Mouse (Mus musculus): ENCODE measurements at regions not wholly inside any gene's neighbourhood (a gene's known extent, or its start where the extent isn't known, plus 50 kb on each side); places are given as distances from the start of the nearest gene placed in this dataset.
"Not testable (repeated sequence)": the region's sequence is repeated elsewhere in the genome, so short reads cannot be mapped to it uniquely, and the experiment has no call there.

GRCm38 (mm10) chr9:11441241-11441997 is 536.8 kb upstream of the Cntn5 start:
- DNase-seq: not testable (repeated sequence)

DNA sequence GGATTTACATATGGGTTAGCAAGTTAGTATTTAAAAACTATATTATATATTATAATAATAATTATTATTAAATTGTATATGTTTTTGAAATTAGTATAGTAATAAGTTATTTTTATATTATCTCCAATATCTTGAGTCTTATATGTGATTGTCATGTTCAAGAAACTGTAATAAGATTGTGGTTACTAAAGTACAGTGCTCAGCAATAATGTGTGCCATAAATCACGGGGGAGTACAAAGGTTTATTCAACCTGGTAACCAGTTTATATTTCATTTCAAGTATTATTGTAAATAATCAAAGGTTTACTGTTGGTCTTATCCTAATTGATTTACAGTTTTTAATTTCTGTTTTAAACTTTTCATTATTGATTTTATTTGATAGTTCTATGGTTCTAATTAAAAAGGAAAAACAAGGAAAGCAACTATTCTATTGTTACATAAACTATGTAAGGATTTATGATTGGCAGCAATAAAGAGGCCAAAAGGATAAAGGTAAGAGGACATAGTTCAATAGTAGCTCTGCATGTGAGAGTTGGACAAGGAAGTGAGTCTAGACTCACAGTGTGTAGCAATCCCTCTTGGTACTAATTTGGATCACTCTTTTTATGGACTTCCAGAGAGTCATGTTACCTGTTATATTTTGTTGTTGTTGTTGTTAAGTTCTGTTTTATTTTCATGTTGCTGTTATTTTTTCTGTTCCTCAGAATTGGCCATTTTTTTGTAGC is 532.0 kb upstream of the Cntn5 start:
- DNase-seq: no peak

DNA sequence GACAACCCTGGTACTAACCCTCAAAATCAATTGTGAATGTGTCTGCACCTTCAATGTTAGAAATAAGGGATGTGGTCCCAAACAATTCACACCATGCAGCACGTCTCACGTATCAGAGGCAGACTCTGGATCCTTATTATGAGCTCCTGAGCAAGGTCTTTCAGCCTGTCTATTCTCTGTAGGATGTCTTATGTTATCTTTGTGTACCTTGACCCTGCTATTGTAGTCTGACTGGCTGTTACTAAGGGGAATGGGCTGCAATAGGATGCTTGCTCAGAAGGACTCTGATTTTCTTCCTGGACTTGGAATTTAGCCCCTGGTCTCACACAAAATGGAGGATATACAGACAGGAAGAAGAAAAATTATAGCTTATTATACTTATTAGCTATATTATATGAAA is 531.4 kb upstream of the Cntn5 start:
- no peak for DNase-seq

DNA sequence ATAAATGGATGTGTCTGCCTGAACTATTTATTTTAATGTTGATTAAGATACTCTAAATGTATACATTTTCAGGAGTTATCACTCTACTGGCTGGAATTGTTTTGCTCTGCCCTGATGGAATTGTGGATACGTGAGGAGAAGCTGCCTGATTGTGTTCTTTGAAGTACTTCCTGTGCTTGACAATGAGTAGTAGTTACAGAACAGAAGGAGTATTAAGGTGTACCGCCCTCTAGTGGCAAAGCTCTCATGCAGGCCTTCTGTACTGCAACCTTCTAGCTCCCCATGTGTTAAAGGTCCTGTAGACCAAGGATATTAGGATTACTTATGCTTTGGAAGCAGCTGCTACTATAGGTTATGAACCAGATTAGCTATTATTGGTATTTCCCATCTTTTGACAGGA is 530.4 kb upstream of the Cntn5 start:
- peak; percentile 26 to 44 for DNase-seq

- DNase-seq: peak; percentile 5 to 29
Measured at GRCm38 (mm10) chr9:11426473-11426872, 521.9 kb upstream of the Cntn5 start.

- no peak for DNase-seq
Measured at GRCm38 (mm10) chr9:11396829-11397228, 492.3 kb upstream of the Cntn5 start.

DNA sequence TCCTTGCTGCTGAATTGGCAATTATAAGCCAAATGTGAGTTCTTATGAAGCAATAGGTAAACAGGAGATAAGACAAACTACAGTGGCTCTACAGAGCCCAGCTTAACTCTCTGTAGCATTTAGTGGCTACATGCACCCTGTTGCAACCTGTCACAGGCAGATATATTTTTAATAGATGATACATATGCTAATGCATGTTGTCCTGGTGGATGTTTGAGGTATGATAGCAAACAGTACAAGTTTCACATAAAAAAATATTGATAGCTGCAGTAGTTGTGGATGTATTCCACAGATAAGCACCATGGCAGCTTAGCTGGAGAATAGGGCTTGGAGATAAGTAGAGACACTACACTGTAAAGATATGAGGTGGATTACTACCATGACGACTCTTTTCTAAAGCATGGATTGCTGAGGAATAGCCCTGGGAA is 477.1 kb upstream of the Cntn5 start:
- no peak for DNase-seq

- no peak for DNase-seq
Measured at GRCm38 (mm10) chr9:11380531-11380930, 476.0 kb upstream of the Cntn5 start.

GRCm38 (mm10) chr9:11378046-11378445 is 473.5 kb upstream of the Cntn5 start:
- no peak for DNase-seq

GRCm38 (mm10) chr9:11377586-11377985 is 473.0 kb upstream of the Cntn5 start:
- DNase-seq: no peak

GRCm38 (mm10) chr9:11373294-11373903 is 468.8 kb upstream of the Cntn5 start:
- DNase-seq: no peak

GRCm38 (mm10) chr9:11368056-11368455 is 463.5 kb upstream of the Cntn5 start:
- no peak for DNase-seq

DNA sequence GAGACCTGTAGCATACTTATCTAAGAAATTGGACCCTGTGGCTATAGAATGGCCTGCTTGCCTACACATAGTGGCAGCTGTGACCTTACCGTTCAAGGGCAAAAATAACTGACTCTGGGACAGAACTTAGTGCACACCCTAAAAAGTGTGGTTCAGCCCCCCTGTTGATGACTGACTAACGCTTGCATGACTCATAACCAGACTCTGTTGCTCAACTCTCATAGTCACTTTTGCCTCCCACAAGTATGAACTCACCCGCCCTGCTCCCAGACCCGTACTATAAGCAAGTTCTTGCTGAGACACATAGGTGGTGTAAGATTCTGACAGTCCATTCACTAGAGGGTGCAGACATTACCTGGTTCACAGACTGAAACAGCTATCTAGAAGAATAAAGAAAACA is 424.3 kb upstream of the Cntn5 start:
- peak; percentile 22 to 34 for DNase-seq

DNA sequence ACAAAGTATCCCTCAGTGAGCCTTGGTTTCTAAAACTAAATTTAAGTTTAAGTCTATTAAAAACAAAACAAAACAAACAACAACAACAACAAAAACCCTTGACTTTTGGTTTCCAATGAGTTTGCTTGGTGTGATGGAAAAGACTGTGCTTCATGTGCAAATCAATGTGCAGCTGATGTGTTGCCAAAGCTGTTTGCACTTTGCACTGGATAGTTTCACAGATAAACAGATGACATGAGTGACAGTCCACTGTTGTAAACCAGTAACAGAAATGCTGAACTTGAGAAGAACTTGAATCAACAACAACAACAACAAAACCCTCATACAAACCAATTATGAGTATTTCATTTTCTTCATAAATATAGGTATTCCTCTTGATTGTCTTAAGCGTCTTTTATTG is 412.6 kb upstream of the Cntn5 start:
- DNase-seq: no peak

DNA sequence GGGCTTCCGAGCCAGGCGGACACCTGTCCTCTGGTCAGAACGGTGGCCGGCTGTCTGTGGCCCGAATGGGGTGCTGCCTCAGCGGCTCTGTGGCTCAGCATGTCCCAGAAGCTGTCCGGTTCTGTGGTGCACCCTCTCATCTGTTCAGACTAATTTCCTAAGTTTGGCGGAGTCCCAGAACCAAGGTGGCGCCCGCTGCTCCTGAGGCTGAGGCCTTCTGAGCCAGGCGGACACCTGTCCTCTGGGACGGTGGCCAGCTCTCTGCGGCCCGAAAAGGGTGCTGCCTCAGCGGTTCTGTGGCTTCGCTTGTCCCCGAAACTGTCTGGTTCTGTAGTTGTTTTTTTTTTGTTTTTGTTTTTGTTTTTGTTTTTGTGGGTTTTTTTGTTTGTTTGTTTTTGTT is 392.5 kb upstream of the Cntn5 start:
- DNase-seq: not testable (repeated sequence)

DNA sequence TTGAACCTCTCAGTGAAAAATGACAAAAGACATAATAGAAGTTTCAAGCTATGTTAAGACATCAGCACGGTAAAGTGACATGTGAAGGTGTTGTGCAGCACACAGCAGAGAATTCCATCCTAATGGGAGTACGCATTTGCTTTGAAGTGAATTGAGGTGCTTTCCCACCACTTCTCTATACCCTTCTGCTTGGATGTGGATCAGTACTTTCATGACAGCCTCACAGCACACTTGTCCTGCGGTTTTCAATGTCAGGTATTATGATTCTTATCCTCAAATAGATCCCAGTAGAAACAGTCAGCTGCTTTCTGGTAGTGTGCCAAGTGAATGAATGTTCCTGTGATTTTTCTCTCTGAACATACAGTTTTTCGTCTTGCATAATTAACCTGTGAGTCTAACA is 380.6 kb upstream of the Cntn5 start:
- DNase-seq: no peak

DNA sequence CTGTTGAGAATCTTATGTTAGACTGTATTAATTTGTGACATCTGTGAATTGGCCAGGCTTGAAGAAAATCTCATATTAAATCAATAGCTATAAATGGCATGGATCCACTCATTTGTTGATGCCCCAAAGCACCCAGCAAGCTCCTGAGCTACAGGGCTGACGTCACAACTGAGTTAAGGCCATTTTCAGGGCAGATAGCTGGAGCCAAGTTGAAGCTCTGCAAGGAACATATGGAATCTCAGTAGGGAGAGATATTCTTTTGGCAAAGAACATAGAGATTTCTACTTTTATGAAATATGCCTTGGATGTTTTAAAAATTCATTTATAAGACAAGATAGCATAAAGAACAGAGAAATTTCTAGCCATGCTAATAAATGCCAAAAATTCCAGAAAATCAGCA is 380.0 kb upstream of the Cntn5 start:
- DNase-seq: no peak

DNA sequence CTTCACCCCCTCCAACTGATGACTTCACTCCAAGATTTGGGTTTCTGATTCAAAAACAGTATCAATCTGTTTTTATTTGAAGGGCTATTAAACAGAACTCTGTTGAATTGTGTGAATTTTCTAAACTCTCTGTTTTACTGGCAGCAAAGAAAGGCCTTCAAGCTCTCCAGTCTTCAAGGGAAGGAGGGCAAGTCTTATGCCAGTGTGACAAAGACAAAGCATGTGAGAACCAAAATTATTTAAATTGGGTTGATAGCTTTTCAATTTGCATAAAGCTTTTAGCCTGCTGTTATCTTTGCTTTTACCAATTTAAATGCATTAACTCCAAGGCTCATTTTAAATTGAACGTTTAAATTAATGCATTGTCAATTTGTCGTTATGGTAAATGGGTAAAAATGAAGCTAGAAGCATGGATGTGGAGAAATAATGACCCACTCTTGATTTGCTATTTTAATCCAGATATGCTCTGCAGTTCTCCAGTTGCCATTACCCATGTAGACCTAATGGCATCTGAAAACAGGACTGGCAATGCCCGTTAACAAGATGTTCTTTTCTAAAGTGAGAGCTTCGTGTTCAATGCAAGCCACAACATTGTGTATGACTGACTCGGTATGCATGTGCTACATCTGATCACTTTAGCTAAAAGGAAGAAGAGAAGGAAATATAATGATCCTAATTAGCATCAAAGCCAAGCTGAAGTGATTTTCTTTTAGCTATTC is 375.0 kb upstream of the Cntn5 start:
- DNase-seq: no peak

DNA sequence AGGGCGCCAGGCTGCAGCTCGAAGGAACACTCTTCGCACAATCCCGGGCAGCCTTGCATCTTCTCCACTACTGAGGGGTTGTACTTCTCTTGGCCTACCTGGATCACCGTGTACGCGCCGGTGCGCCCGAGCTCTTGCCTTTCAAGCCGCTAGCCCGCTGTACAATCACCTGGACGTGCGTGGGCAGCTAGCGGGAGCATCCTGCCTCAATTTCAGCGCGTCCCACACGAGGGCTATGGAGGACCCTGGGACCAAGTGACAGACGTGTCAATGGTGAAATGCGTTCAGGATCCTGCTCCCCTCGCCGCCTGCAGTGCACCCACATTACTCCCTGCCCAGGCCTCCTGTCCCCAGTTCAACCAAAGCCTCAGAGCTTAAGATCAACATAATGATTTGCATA is 373.2 kb upstream of the Cntn5 start:
- DNase-seq: no peak

DNA sequence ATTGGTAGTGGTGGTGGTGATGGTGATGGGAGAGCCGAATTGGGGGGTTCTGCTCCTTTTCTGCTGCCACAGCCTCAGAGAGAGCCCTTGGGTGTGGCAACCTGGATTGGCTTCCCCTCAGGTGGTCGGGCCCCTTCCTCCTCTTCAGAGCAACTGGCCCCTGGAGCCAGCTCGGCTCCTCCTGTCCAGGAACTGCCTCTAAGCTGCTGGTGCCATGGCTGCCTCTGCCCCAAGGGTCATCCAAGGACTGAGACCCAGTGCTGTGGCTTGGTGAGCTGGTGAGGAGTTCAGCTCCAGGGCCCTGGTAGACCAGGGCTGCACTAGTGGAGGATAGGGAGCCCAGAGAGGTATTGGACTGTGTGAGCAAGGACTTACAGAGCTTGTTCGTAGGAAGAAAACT is 372.4 kb upstream of the Cntn5 start:
- no peak for DNase-seq

DNA sequence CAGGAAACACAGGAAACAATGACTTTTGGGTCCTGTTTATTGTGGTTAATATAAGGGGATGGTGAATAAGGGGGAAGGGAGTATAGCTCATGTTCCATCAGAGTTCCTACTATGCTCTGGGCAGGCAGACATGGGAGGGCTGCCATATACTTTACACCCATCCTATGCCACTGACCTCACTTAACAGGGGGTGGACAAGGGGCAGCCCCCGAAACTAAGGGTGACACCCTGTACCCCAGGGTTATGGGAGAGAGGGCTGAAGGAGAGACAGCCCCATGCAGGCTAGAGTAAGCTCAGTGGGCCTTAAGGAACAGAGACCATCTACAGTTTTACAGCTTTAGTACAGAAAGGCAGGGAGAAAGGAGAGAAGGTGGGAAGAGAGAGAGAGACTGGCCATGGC is 352.3 kb upstream of the Cntn5 start:
- no peak for DNase-seq

DNA sequence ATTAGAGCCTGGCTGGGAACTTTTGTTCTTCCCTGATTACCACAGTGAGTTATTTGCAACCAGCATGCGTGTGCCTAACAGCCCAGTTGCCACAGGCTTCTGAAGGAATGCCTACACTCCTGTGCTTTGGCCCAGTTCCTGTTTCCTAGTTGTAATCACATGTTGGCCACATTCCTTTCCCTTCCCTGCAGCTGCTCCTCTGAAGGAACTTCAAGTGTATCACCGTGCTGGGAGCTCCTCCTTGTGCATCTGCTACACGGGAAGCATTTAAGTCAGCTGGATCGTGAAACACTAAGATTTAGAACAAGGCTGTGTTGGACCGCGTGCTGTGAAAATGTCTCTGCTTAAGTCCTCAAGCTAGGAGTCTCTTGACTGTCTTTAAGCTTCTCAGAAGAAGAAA is 302.3 kb upstream of the Cntn5 start:
- DNase-seq: no peak

GRCm38 (mm10) chr9:11206267-11206666 is 301.7 kb upstream of the Cntn5 start:
- no peak for DNase-seq
